Mouse (Mus musculus): ENCODE measurements around the gene Tbc1d13. TPM values are rescaled to one million over a fixed set of nuclear protein-coding genes. Genes with fewer than 3 reads are reported as not detected.

Gene Tbc1d13
- total and polyA plus RNA-seq, 3 experiments, result 25.9 to 36.8 (median 32.1) TPM

GRCm38 (mm10) chr2:30185681-30186080, 52.1 kb downstream of the Tbc1d13 start:
- Histone ChIP-seq H3K9ac (ENCODE audit: insufficient read depth, low read depth) (no peak overlapping the region), H3K4me3 (replicated peaks in 1 of 3; ENCODE audit: low read depth in 2 of 3, low read length in 2 of 3, poor library complexity in 1 of 3) (no peak overlapping the region), H3K9me3 (replicated peaks; ENCODE audit: low read length) (peaks cover 10% of the 10 kb centered on the region), H3K4me1 (ENCODE audit: control insufficient read depth in 1 of 2, insufficient read depth in 2 of 2) (peaks cover 10 to 27% of the 10 kb centered on the region in 2 experiments), H3K27me3 (replicated peaks) (no peaks in the 10 kb centered on the region), H3K79me2 (replicated peaks; ENCODE audit: control insufficient read depth, extremely low read depth, insufficient read depth, poor library complexity, severe bottlenecking) (no peaks in the 10 kb centered on the region), H3K27ac (ENCODE audit: insufficient read depth, low read depth) (no peak overlapping the region), H3K36me3 (replicated peaks in 1 of 2; ENCODE audit: control insufficient read depth in 1 of 2, insufficient read depth in 1 of 2, low read length in 1 of 2) (peaks cover 0 to 17% of the 10 kb centered on the region in 2 experiments), H3K4me2 (ENCODE audit: insufficient read depth, low read depth, poor library complexity, severe bottlenecking) (no peak overlapping the region)
- dilution Hi-C loops (cut with MboI; ENCODE audit: extremely low pct_ligation_motif_present, extremely low pct_unique_long_range_greater_than_20kb, low sequenced_read_pairs), result no loop called here
- DNase-seq (ENCODE audit: extremely low read depth), result no peak
- no peak for TF ChIP-seq POLR2AphosphoS2 (IDR thresholded peaks at IDR 0.05; ENCODE audit: low read depth, low read length)
- no peak for TF ChIP-seq UBTF (IDR thresholded peaks at IDR 0.05; ENCODE audit: low read depth, low read length)
- TF ChIP-seq ZKSCAN1 (IDR thresholded peaks at IDR 0.05; ENCODE audit: borderline replicate concordance, low read depth, low read length), result no peak
- TF ChIP-seq CHD2 (IDR thresholded peaks at IDR 0.05; ENCODE audit: low read length), result no peak
- in situ Hi-C loops (cut with MboI; ENCODE audit: low pct_ligation_motif_present, low pct_unique_long_range_greater_than_20kb, low sequenced_read_pairs), result loop anchor here (5.0 to 10.0 kb wide), 2 partner anchors 59 to 102 kb away; partner anchors contain the start of genes Dolk, Gm28035 and Nup188

- H3K27ac ChIP-seq (ENCODE audit: insufficient read depth, low read depth), result no peak overlapping the region
- H3K4me1 ChIP-seq (ENCODE audit: control insufficient read depth in 1 of 2, insufficient read depth in 2 of 2), result peaks cover 6 to 17% of the 10 kb centered on the region in 2 experiments
- H3K4me3 ChIP-seq (replicated peaks in 1 of 3; ENCODE audit: low read depth in 2 of 3, low read length in 2 of 3, poor library complexity in 1 of 3), result no peak overlapping the region
- no peak overlapping the region for H3K4me2 ChIP-seq (ENCODE audit: insufficient read depth, low read depth, poor library complexity, severe bottlenecking)
- no peaks in the 10 kb centered on the region for H3K27me3 ChIP-seq (replicated peaks)
- H3K36me3 ChIP-seq (replicated peaks in 1 of 2; ENCODE audit: control insufficient read depth in 1 of 2, insufficient read depth in 1 of 2, low read length in 1 of 2), result peaks cover 0 to 15% of the 10 kb centered on the region in 2 experiments
- DNase-seq (ENCODE audit: extremely low read depth), result no peak
- no peak for TF ChIP-seq MAZ (IDR thresholded peaks at IDR 0.05; ENCODE audit: low read depth, low read length)
- no peak for TF ChIP-seq TCF12 (IDR thresholded peaks at IDR 0.05; ENCODE audit: low read depth, low read length)
- no peak for TF ChIP-seq IRF4 (IDR thresholded peaks at IDR 0.05; ENCODE audit: low read depth, low read length)
- no peak for TF ChIP-seq TBP (conservative IDR thresholded peaks at IDR 0.05; ENCODE audit: low read depth, low read length)
- TF ChIP-seq HCFC1 (IDR thresholded peaks at IDR 0.05; ENCODE audit: low read depth, low read length), result no peak
- no peak for TF ChIP-seq ETS1 (conservative IDR thresholded peaks at IDR 0.05; ENCODE audit: low read depth, low read length)
- no peak for TF ChIP-seq MAFK (IDR thresholded peaks at IDR 0.05; ENCODE audit: insufficient replicate concordance, low read length)
- TF ChIP-seq MAX (IDR thresholded peaks at IDR 0.05; ENCODE audit: low read length), result no peak
- no peak for TF ChIP-seq SMC3 (IDR thresholded peaks at IDR 0.05; ENCODE audit: low read depth, low read length)
- no peak for TF ChIP-seq UBTF (IDR thresholded peaks at IDR 0.05; ENCODE audit: low read depth, low read length)
- dilution Hi-C loops (cut with MboI; ENCODE audit: extremely low pct_ligation_motif_present, extremely low pct_unique_long_range_greater_than_20kb, low sequenced_read_pairs), result no loop called here
- in situ Hi-C loops (cut with MboI; ENCODE audit: low pct_ligation_motif_present, low pct_unique_long_range_greater_than_20kb, low sequenced_read_pairs), result no loop called here
- no peak overlapping the region for H3K9ac ChIP-seq (ENCODE audit: insufficient read depth, low read depth)
- no peaks in the 10 kb centered on the region for H3K79me2 ChIP-seq (replicated peaks; ENCODE audit: control insufficient read depth, extremely low read depth, insufficient read depth, poor library complexity, severe bottlenecking)
- H3K9me3 ChIP-seq (replicated peaks; ENCODE audit: low read length), result peaks cover 4% of the 10 kb centered on the region
These were observed 58.4 kb downstream of the Tbc1d13 start for GRCm38 (mm10) chr2:30191790-30192580.
